ENCODE assay signal across 17 mouse cellular contexts in genomic region chr10:125673637-125674036, GRCm38 (mm10).
DNase-seq lines count a peak whose midpoint lies in the region; ATAC-seq lines count a peak whose summit lies in the region.
"Had no signal": no experiment of that assay in that cellular context is flagged by ENCODE, and none has a peak within 500 bp of the region (broad histone marks: within the 10 kb centered on the region; RNA-seq: fewer than 3 reads in every experiment).

No protein-coding gene starts in this region.

- H3K27ac ChIP-seq in forebrain, embryonic 12.5 days: no peak overlapping the region
- no peak overlapping the region for H3K27ac ChIP-seq in forebrain, embryonic 11.5 days (ENCODE audit: low read depth, low read length)
- H3K27ac ChIP-seq in embryonic facial prominence, embryonic 11.5 days (replicated peaks; ENCODE audit: low read depth, low read length): no peak overlapping the region
- H3K27ac ChIP-seq in stomach, embryonic 14.5 days (ENCODE audit: low read length): no peak overlapping the region
- H3K27ac ChIP-seq: limb, embryonic 15.5 days had no signal

- peak; percentile 67; the same call in 1 of the 2 replicates for ATAC-seq in forebrain, embryonic 12.5 days (ENCODE audit: low FRiP score)
- no peak; the same call in 1 of the 2 replicates for ATAC-seq in forebrain, embryonic 11.5 days (replicated peaks; ENCODE audit: low FRiP score)
- ATAC-seq in embryonic facial prominence, embryonic 11.5 days (replicated peaks; ENCODE audit: insufficient number of reproducible peaks, low FRiP score, low TSS enrichment, low read depth): 0 out of 2 replicates have a peak, but pooled peaks have one; percentile 70
- ATAC-seq in stomach, embryonic 14.5 days (ENCODE audit: insufficient number of reproducible peaks, insufficient read depth, low FRiP score, low read depth): peak; percentile 69; the same call in 1 of the 2 replicates
- ATAC-seq: forebrain, embryonic 16.5 days had no signal

- H3K27me3 ChIP-seq in forebrain, embryonic 12.5 days: no peaks in the 10 kb centered on the region
- H3K27me3 ChIP-seq in forebrain, embryonic 11.5 days (ENCODE audit: control insufficient read depth, insufficient read depth, low read length): no peaks in the 10 kb centered on the region
- H3K27me3 ChIP-seq in embryonic facial prominence, embryonic 11.5 days (ENCODE audit: control insufficient read depth, insufficient read depth, low read length): no peaks in the 10 kb centered on the region
- no peaks in the 10 kb centered on the region for H3K27me3 ChIP-seq in stomach, embryonic 14.5 days (ENCODE audit: control insufficient read depth, insufficient read depth, low read length)
- H3K27me3 ChIP-seq: limb, embryonic 15.5 days had no signal

- no peaks in the 10 kb centered on the region for H3K36me3 ChIP-seq in forebrain, embryonic 12.5 days (replicated peaks)
- H3K36me3 ChIP-seq in forebrain, embryonic 11.5 days (ENCODE audit: control insufficient read depth, insufficient read depth, low read length): no peaks in the 10 kb centered on the region
- no peaks in the 10 kb centered on the region for H3K36me3 ChIP-seq in embryonic facial prominence, embryonic 11.5 days (replicated peaks; ENCODE audit: control insufficient read depth, insufficient read depth, low read depth, low read length)
- no peaks in the 10 kb centered on the region for H3K36me3 ChIP-seq in stomach, embryonic 14.5 days (ENCODE audit: control insufficient read depth, insufficient read depth, low read length)
- H3K36me3 ChIP-seq: limb, embryonic 15.5 days had no signal

- H3K4me3 ChIP-seq in forebrain, embryonic 12.5 days (replicated peaks): no peak overlapping the region
- H3K4me3 ChIP-seq in forebrain, embryonic 11.5 days (ENCODE audit: low read depth, low read length): no peak overlapping the region
- H3K4me3 ChIP-seq in embryonic facial prominence, embryonic 11.5 days (ENCODE audit: low read depth, low read length): no peak overlapping the region
- H3K4me3 ChIP-seq in stomach, embryonic 14.5 days (ENCODE audit: low read depth, low read length): no peak overlapping the region
- H3K4me3 ChIP-seq: limb, embryonic 15.5 days had no signal

- no peaks in the 10 kb centered on the region for H3K9me3 ChIP-seq in forebrain, embryonic 12.5 days
- no peaks in the 10 kb centered on the region for H3K9me3 ChIP-seq in forebrain, embryonic 11.5 days (ENCODE audit: control insufficient read depth, low read length)
- H3K9me3 ChIP-seq in embryonic facial prominence, embryonic 11.5 days (replicated peaks; ENCODE audit: control insufficient read depth, low read length): no peaks in the 10 kb centered on the region
- H3K9me3 ChIP-seq in stomach, embryonic 14.5 days (ENCODE audit: control insufficient read depth, low read depth, low read length): no peaks in the 10 kb centered on the region
- H3K9me3 ChIP-seq: limb, embryonic 15.5 days had no signal

- WGBS in forebrain, embryonic 12.5 days: 60% methylated on average over 11 of the region's 11 CpGs
- 52% methylated on average over 11 of the region's 11 CpGs for WGBS in forebrain, embryonic 11.5 days
- WGBS in embryonic facial prominence, embryonic 11.5 days: 57% methylated on average over 11 of the region's 11 CpGs
- 29% methylated on average over 11 of the region's 11 CpGs for WGBS in stomach, embryonic 14.5 days

- H3K4me2 ChIP-seq in forebrain, embryonic 12.5 days: no peak overlapping the region
- H3K4me2 ChIP-seq in forebrain, embryonic 11.5 days (ENCODE audit: low read depth, low read length, severe bottlenecking): no peak overlapping the region
- no peak overlapping the region for H3K4me2 ChIP-seq in embryonic facial prominence, embryonic 11.5 days (ENCODE audit: low read depth, low read length)
- H3K4me2 ChIP-seq in stomach, embryonic 14.5 days (replicated peaks; ENCODE audit: low read depth, low read length): no peak overlapping the region
- H3K4me2 ChIP-seq: limb, embryonic 15.5 days had no signal

- H3K4me1 ChIP-seq in forebrain, embryonic 12.5 days: no peaks in the 10 kb centered on the region
- no peaks in the 10 kb centered on the region for H3K4me1 ChIP-seq in forebrain, embryonic 11.5 days (replicated peaks; ENCODE audit: control insufficient read depth, insufficient read depth, low read length)
- H3K4me1 ChIP-seq in embryonic facial prominence, embryonic 11.5 days (ENCODE audit: control insufficient read depth, insufficient read depth, low read length): no peaks in the 10 kb centered on the region
- H3K4me1 ChIP-seq in stomach, embryonic 14.5 days (ENCODE audit: control insufficient read depth, insufficient read depth, low read length): no peaks in the 10 kb centered on the region
- H3K4me1 ChIP-seq: limb, embryonic 15.5 days had no signal

- H3K9ac ChIP-seq in forebrain, embryonic 12.5 days: no peak overlapping the region
- no peak overlapping the region for H3K9ac ChIP-seq in forebrain, embryonic 11.5 days (ENCODE audit: low read length)
- H3K9ac ChIP-seq in embryonic facial prominence, embryonic 11.5 days (replicated peaks; ENCODE audit: low read length): no peak overlapping the region
- H3K9ac ChIP-seq in stomach, embryonic 14.5 days (replicated peaks; ENCODE audit: low read depth, low read length): no peak overlapping the region
- H3K9ac ChIP-seq: limb, embryonic 15.5 days had no signal

- no peak for DNase-seq in forebrain, embryonic 11.5 days (ENCODE audit: low spot score)
- peak; percentile 16 to 21 for DNase-seq in kidney, postnatal 4 days
- DNase-seq in kidney, postnatal 25 days: no peak
- DNase-seq in embryonic facial prominence, embryonic 11.5 days (ENCODE audit: low spot score): no peak
- DNase-seq in ovary, postnatal 36 days (ENCODE audit: low spot score): no peak
- no peak for DNase-seq in thymus, postnatal 36 days
- DNase-seq: adrenal gland, postnatal 10 days; cerebellum, adult 11 months; gastrocnemius, postnatal 10 days; heart, adult 18-20 months; kidney, adult 8-10 months; lung, postnatal 10 days; right cerebral cortex, postnatal 4 days had no signal

Comparison
In these comparisons a context has a peak if more than half of its experiments do, and no peak if none do; other contexts are left out.
1. DNase-seq: peak in kidney, postnatal 4 days (2 of 2); none in forebrain, embryonic 11.5 days (single experiment), kidney, postnatal 25 days (0 of 2), embryonic facial prominence, embryonic 11.5 days (single experiment), ovary, postnatal 36 days (single experiment) and thymus, postnatal 36 days (0 of 2).